Mouse (Mus musculus) right cerebral cortex, postnatal 36 days (tissue): ENCODE results near the gene Ankrd52.

Experiments
- DNase-seq, 2 experiments: peaks; one replicate each; pipeline ENCODE4 v3.0.0; 2022; ENCODE audit warnings: low spot score in 2 of 2, mixed read lengths in 1 of 2

Ankrd52 gene

GRCm38 (mm10) chr10:128369599-128369998, 7.3 kb upstream of the Ankrd52 start:
- no peak for DNase-seq

GRCm38 (mm10) chr10:128370021-128370420, 6.9 kb upstream of the Ankrd52 start:
- no peak for DNase-seq

- DNase-seq = no peak
Measured at GRCm38 (mm10) chr10:128370601-128371000, 6.3 kb upstream of the Ankrd52 start.

- DNase-seq = no peak
Measured at GRCm38 (mm10) chr10:128372142-128372541, 4.8 kb upstream of the Ankrd52 start.

GRCm38 (mm10) chr10:128372989-128373748, 3.7 kb upstream of the Ankrd52 start:
- no peak for DNase-seq

GRCm38 (mm10) chr10:128374393-128374792, 2.5 kb upstream of the Ankrd52 start:
- no peak for DNase-seq

GRCm38 (mm10) chr10:128376099-128376454, 838 bp upstream of the Ankrd52 start:
- no peak for DNase-seq

GRCm38 (mm10) chr10:128377222-128377939, 466 bp downstream of the Ankrd52 start:
- DNase-seq = no peak

GRCm38 (mm10) chr10:128377940-128378448, 1.1 kb downstream of the Ankrd52 start:
- no peak for DNase-seq

- DNase-seq = no peak
Measured at GRCm38 (mm10) chr10:128378462-128378861, 1.5 kb downstream of the Ankrd52 start.

- no peak for DNase-seq
Measured at GRCm38 (mm10) chr10:128379260-128379659, 2.3 kb downstream of the Ankrd52 start.

GRCm38 (mm10) chr10:128380565-128380964, 3.6 kb downstream of the Ankrd52 start:
- DNase-seq = no peak

GRCm38 (mm10) chr10:128382482-128382881, 5.6 kb downstream of the Ankrd52 start:
- no peak for DNase-seq

GRCm38 (mm10) chr10:128385902-128386301, 9.0 kb downstream of the Ankrd52 start:
- no peak for DNase-seq

- DNase-seq = no peak
Measured at GRCm38 (mm10) chr10:128388941-128389340, 12.0 kb downstream of the Ankrd52 start.

GRCm38 (mm10) chr10:128389570-128389969, 12.7 kb downstream of the Ankrd52 start:
- no peak for DNase-seq

GRCm38 (mm10) chr10:128390366-128390765, 13.5 kb downstream of the Ankrd52 start:
- DNase-seq = no peak

GRCm38 (mm10) chr10:128391850-128392249, 14.9 kb downstream of the Ankrd52 start:
- no peak for DNase-seq

GRCm38 (mm10) chr10:128396017-128396673, 19.2 kb downstream of the Ankrd52 start:
- DNase-seq = no peak

- no peak for DNase-seq
Measured at GRCm38 (mm10) chr10:128396716-128397264, 19.9 kb downstream of the Ankrd52 start.

- no peak for DNase-seq
Measured at GRCm38 (mm10) chr10:128397466-128397865, 20.6 kb downstream of the Ankrd52 start.

- DNase-seq = no peak
Measured at GRCm38 (mm10) chr10:128400338-128400737, 23.4 kb downstream of the Ankrd52 start.
